Mouse (Mus musculus) adrenal gland, postnatal 4 days (tissue): ENCODE results near the gene Gbp8. TPM values are rescaled to one million over a fixed set of nuclear protein-coding genes. Genes with fewer than 3 reads are reported as not detected.
A peak's percentile ranks its signal among the peaks of the same experiment; 100 is the strongest.
"Not testable (repeated sequence)": the region's sequence is repeated elsewhere in the genome, so short reads cannot be mapped to it uniquely, and the experiment has no call there.

Source experiments
- DNase-seq, 2 experiments: peaks; one replicate each; pipeline ENCODE4 v3.0.0; 2021 to 2022; ENCODE audit warnings: low spot score in 2 of 2, mixed read lengths in 2 of 2
- long read RNA-seq, 2 experiments: library from polyadenylated mRNA; stranded (forward); transcript quantifications; one replicate each; pipeline ENCODE4 v2.0.0; 2021
- total RNA-seq, 2 experiments: library from RNA; stranded (reverse); gene quantifications; 2 replicates each; pipeline ENCODE4 v1.2.3; 2021

The Gbp8 gene
- under 1 TPM; 0.54 to 0.87 TPM for total RNA-seq
- long read RNA-seq, experiment 1, result 0 reads
- long read RNA-seq, experiment 2, result 0 reads

GRCm38 (mm10) chr5:105139409-105140088, at the start of gene Gbp8, which contains the start of the genes Gbp9 and Gbp4:
Gene Gbp8 (minus strand): TSS chr5:105139540.
Gene Gbp9 (minus strand): TSS chr5:105139539.
Gene Gbp4 (minus strand): TSS chr5:105139586.
- not testable (repeated sequence) for DNase-seq

- DNase-seq, result no peak
These were observed 42.1 kb upstream of the Gbp8 start for GRCm38 (mm10) chr5:105181446-105181845.

GRCm38 (mm10) chr5:105156582-105156981, 17.2 kb upstream of the Gbp8 start:
- DNase-seq, result no peak

DNA sequence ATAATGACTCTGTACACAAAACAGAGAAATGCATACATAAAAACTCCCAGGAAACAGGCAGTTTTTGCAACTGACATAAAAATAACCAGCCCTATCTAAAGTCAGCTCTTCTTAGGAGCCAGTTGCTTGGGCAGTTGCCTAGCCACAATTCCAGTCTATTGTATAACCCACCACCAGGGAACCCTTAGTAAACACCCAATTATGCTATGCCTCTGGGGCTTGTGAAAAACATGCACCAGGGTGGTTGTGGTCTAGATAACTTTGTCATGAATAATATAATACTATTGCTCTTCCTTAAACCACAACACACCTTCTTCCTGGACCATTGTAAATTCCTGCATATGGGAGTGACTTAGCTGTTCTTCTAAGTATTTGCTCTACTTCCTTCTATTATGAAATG, 14.7 kb upstream of the Gbp8 start:
- no peak for DNase-seq

DNA sequence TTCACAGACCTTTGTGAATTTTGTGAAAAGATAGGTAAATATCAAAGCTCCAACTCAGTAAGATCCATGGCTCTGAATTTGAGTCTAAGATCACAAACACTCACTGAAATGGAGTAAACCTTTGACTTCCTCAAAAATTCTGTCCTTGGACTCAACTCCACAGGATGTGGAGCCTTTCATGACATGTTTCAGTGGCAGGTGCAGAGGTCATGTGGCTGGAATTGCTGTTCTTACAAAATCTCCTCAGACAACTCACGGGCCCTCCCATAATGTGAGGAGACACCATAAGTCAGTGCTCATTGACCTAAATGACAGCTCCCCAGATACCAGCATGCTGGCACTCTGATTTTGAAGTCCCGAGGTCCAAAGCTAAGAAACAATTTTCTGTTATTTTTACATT, 8.7 kb upstream of the Gbp8 start:
- not testable (repeated sequence) for DNase-seq

GRCm38 (mm10) chr5:105146447-105146846, 7.1 kb upstream of the Gbp8 start:
- DNase-seq, result no peak

- DNase-seq, result not testable (repeated sequence)
These were observed 6.4 kb upstream of the Gbp8 start for GRCm38 (mm10) chr5:105145731-105146130.

DNA sequence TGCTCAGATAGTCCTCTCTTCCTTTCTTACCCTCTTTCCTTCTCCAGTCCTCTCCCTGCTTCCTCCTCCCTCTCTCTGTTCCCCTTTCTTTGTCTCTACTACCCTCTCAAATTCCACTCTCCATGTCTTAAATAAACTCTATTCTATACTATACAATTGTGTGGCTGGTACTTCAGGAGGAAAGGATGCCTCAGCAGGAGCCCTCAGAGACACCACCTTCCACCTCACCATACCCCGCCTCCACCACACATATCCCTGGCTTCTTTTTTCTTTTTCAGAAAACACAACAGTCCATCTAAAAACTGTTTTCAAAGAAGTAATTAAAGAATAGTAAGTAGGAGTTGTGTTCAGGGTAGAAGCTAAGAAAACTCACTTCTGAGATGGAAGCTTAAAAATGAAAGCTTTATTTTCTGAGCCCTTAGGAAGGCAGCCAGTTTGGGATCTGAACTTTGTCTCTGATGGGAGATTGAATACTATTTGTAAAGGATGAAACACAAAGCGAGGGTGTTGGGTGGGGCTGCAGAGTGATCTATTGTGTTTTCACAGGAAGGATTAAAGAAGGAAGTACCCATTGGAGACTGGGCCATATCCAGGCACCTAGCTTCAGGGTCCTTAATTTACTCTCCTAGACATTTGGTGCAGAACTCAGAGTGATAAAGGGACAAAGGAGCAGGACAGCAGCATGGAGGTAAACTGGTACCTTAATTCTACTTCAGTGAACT, 910 bp upstream of the Gbp8 start:
- not testable (repeated sequence) for DNase-seq

- DNase-seq, result no peak
These were observed 434 bp downstream of the Gbp8 start for GRCm38 (mm10) chr5:105138906-105139305.

DNA sequence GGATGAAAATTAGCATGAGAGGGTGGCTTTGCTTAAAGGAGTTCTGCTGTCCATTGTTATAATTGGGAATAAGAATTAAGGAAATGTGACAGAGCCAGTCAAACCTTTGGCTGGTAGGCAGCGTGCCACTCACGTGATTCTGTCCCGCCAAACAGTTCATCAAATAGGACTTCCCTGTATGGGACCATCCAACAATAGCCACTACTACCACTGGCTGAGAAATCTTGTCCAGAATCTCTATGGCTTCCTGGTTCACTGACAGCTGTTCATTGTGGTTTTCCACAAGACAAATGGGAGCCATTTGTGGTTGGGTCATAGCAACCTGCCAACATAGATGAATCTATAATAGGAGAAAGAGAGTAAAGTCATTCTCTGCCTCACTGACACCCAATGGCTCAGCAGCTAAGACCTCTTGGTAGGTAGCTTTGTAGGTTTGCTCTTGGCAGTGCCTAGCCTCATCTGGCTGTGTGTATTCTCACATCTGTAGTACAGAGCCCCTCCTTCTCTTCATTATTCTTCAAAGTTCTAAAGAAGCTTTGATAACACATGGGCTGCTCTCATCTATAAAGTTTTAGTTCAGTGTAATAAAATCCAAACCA, 2.5 kb downstream of the Gbp8 start:
- not testable (repeated sequence) for DNase-seq

- DNase-seq, result not testable (repeated sequence)
These were observed 17.6 kb downstream of the Gbp8 start for GRCm38 (mm10) chr5:105121731-105122130.

- DNase-seq, result no peak
These were observed 23.6 kb downstream of the Gbp8 start for GRCm38 (mm10) chr5:105115740-105116139.

GRCm38 (mm10) chr5:105114696-105115095, 24.6 kb downstream of the Gbp8 start:
- DNase-seq, result no peak

DNA sequence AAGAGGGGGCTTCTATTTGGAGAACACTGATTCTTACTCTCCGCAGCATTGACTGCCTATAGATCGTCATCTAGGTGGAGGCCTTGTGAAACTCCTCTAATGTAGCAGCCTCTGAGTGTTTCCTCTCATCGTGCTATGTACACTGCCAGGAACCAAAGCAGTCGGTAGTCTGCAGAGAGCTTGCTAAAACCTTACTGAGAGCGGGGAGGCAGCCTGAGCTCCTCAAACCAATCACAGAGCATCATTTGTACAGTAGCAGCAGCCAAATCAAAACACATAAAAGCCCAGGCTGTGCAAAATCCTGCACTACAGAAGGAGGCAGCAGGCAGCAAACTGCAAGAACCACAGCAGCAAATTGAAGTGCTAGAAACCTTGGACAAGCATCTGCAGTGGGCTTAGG, 25.7 kb downstream of the Gbp8 start:
- DNase-seq, result no peak

GRCm38 (mm10) chr5:105110271-105110852, 29.0 kb downstream of the Gbp8 start:
- peak in 1 of 2 experiments; percentile 26 for DNase-seq

DNA sequence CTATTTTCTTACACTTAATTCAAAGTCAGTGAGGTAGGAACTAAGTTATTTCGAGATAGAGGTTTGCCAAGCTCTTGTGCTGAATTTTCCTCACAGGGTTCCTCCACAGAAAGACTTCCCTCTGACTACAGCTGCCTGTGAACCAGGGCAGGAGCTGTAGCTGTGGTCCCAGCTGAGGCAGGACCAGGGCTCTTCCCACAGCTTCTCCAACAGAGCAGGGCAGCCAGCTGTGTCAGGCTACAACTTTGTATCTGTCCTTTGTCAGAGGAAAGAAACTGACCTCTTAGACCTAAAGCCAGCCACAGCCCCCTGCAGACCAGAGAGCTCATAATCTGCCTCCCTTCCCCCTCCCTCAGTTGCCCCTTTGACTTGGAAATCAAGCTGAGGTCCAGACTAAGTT, 29.6 kb downstream of the Gbp8 start:
- not testable (repeated sequence) for DNase-seq

DNA sequence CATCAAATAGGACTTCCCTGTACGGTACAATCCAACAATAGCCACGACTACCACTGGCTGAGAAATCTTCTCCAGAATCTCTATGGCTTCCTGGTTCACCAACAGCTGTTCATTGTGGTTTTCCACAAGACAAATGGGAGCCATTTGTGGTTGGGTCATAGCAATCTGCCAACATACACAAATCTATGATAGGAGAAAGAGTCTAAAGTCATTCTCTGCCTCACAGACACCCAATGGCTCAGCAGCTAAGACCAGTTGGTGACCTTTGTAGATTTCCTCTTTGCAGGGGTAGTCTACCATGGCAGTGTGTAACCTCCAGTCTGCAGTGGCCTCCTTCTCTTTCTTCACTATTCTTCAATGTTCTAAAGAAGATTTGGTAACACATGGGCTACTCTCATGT, 33.7 kb downstream of the Gbp8 start:
- not testable (repeated sequence) for DNase-seq

DNA sequence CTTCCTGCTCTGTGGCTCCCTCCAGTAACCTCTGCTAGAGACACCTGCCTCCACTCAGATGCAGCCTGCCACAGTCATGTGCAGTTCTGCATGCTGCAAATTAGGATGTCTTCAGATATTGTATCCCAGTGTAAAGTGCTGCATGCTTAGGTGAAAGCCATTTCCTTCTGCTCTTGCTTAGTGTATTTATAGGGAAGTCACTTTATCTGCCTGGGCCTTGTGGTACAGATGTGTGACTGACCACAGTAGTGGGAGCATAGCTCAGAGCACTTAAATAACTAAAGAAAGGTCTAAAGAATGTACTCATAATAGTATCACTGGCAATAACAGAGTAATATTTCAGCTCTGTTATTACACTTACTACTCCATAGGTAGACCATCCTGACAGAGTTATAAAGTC, 57.4 kb downstream of the Gbp8 start:
- no peak for DNase-seq

- DNase-seq, result not testable (repeated sequence)
These were observed 71.0 kb downstream of the Gbp8 start for GRCm38 (mm10) chr5:105068356-105068755.

DNA sequence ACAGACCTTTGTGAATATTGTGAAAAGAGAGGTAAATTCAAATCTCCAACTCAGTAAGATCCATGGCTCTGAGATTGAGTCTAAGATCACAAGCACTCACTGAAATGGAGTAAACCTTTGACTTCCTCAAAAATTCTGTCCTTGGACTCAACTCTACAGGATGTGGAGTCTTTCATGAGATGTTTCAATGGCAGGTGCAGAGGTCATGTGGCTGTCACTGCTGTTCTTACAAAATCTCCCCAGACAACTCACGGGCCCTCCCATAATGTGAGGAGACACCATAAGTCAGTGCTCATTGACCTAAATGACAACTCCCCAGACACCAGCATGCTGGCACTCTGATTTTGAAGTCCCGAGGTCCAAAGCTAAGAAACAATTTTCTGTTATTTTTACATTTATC, 74.9 kb downstream of the Gbp8 start:
- not testable (repeated sequence) for DNase-seq

- no peak for DNase-seq
These were observed 76.0 kb downstream of the Gbp8 start for GRCm38 (mm10) chr5:105063321-105063720.

DNA sequence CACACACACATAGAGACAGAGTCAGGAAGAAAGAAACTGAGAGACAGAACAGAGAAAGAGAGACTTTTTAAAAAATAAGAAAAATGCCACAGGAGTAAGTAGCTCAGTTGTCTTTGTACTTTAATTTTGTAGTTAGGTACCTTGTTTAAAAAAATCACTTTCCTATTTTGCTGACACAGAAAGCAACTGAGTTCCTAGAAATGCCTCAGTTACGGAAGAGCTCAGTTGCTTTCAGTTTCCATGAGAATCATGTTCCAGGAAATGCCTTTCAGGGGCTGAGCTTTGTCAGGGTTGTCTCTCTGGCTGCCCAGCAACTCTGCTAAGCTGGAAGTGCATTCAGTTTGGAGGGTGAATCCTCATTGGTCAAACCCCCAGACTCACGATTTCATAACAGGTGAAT, 76.9 kb downstream of the Gbp8 start:
- DNase-seq, result not testable (repeated sequence)
